Mouse (Mus musculus): ENCODE results near the gene Dkk2. TPM values are rescaled to one million over a fixed set of nuclear protein-coding genes. Genes with fewer than 3 reads are reported as not detected.
A peak's percentile ranks its signal among the peaks of the same experiment; 100 is the strongest.

Gene Dkk2
- polyA plus RNA-seq, 1 experiment = 1.1 TPM

GRCm38 (mm10) chr3:132141031-132141430 is 55.9 kb downstream of the Dkk2 start:
- Histone ChIP-seq H3K4me1 (ENCODE audit: control insufficient read depth, insufficient read depth, low read length) (no peaks in the 10 kb centered on the region), H3K4me3 (replicated peaks; ENCODE audit: extremely low read depth, low read depth, low read length) (no peak overlapping the region)
- 53% methylated on average over 4 of the region's 4 CpGs for WGBS
- no peak for DNase-seq
- TF ChIP-seq POLR2A (IDR thresholded peaks at IDR 0.05; ENCODE audit: borderline replicate concordance, extremely low read depth, low read depth, low read length) (no peak), CTCF (IDR thresholded peaks at IDR 0.05; ENCODE audit: insufficient read depth, low read length) (no peak)

- Histone ChIP-seq H3K4me3 (replicated peaks; ENCODE audit: extremely low read depth, low read depth, low read length) (no peak overlapping the region), H3K4me1 (ENCODE audit: control insufficient read depth, insufficient read depth, low read length) (no peaks in the 10 kb centered on the region)
- DNase-seq = no peak
- WGBS = 58% methylated on average over 6 of the region's 6 CpGs
- TF ChIP-seq CTCF (IDR thresholded peaks at IDR 0.05; ENCODE audit: insufficient read depth, low read length) (no peak), POLR2A (IDR thresholded peaks at IDR 0.05; ENCODE audit: borderline replicate concordance, extremely low read depth, low read depth, low read length) (no peak)
Measured at GRCm38 (mm10) chr3:132149446-132150025, 64.4 kb downstream of the Dkk2 start.

GRCm38 (mm10) chr3:132158817-132159216 is 73.7 kb downstream of the Dkk2 start:
- 79% methylated on average over 2 of the region's 2 CpGs for WGBS

GRCm38 (mm10) chr3:132168911-132169310 is 83.8 kb downstream of the Dkk2 start:
- Histone ChIP-seq H3K4me3 (replicated peaks; ENCODE audit: extremely low read depth, low read depth, low read length) (no peak overlapping the region), H3K4me1 (ENCODE audit: control insufficient read depth, insufficient read depth, low read length) (no peaks in the 10 kb centered on the region)
- DNase-seq = no peak
- TF ChIP-seq CTCF (IDR thresholded peaks at IDR 0.05; ENCODE audit: insufficient read depth, low read length) (no peak), POLR2A (IDR thresholded peaks at IDR 0.05; ENCODE audit: borderline replicate concordance, extremely low read depth, low read depth, low read length) (no peak)
- WGBS = 73% methylated on average over 3 of the region's 3 CpGs

More at GRCm38 (mm10) chr3:132158817-132159216, 73.7 kb downstream of the Dkk2 start:
- no peaks in the 10 kb centered on the region for H3K4me1 ChIP-seq (ENCODE audit: control insufficient read depth, insufficient read depth, low read length)
- DNase-seq = no peak
- TF ChIP-seq POLR2A (IDR thresholded peaks at IDR 0.05; ENCODE audit: borderline replicate concordance, extremely low read depth, low read depth, low read length) = no peak
- TF ChIP-seq CTCF (IDR thresholded peaks at IDR 0.05; ENCODE audit: insufficient read depth, low read length) = no peak
- no peak overlapping the region for H3K4me3 ChIP-seq (replicated peaks; ENCODE audit: extremely low read depth, low read depth, low read length)

GRCm38 (mm10) chr3:132186888-132187552 is 101.9 kb downstream of the Dkk2 start:
- 82% methylated on average over 12 of the region's 12 CpGs for WGBS
- TF ChIP-seq CTCF (IDR thresholded peaks at IDR 0.05; ENCODE audit: insufficient read depth, low read length) (no peak), POLR2A (IDR thresholded peaks at IDR 0.05; ENCODE audit: borderline replicate concordance, extremely low read depth, low read depth, low read length) (no peak)
- no peak for DNase-seq

GRCm38 (mm10) chr3:132201950-132202349 is 116.9 kb downstream of the Dkk2 start:
- TF ChIP-seq POLR2A (IDR thresholded peaks at IDR 0.05; ENCODE audit: borderline replicate concordance, extremely low read depth, low read depth, low read length) (no peak), CTCF (IDR thresholded peaks at IDR 0.05; ENCODE audit: insufficient read depth, low read length) (no peak)
- WGBS = 50% methylated on average over 4 of the region's 4 CpGs
- Histone ChIP-seq H3K4me3 (replicated peaks; ENCODE audit: extremely low read depth, low read depth, low read length) (no peak overlapping the region), H3K4me1 (ENCODE audit: control insufficient read depth, insufficient read depth, low read length) (no peaks in the 10 kb centered on the region)
- no peak for DNase-seq

More at GRCm38 (mm10) chr3:132186888-132187552, 101.9 kb downstream of the Dkk2 start:
- no peak overlapping the region for H3K4me3 ChIP-seq (replicated peaks; ENCODE audit: extremely low read depth, low read depth, low read length)
- no peaks in the 10 kb centered on the region for H3K4me1 ChIP-seq (ENCODE audit: control insufficient read depth, insufficient read depth, low read length)

- Histone ChIP-seq H3K4me1 (ENCODE audit: control insufficient read depth, insufficient read depth, low read length) (no peaks in the 10 kb centered on the region), H3K4me3 (replicated peaks; ENCODE audit: extremely low read depth, low read depth, low read length) (no peak overlapping the region)
- WGBS = 88% methylated on average over 5 of the region's 5 CpGs
- TF ChIP-seq CTCF (IDR thresholded peaks at IDR 0.05; ENCODE audit: insufficient read depth, low read length) (no peak), POLR2A (IDR thresholded peaks at IDR 0.05; ENCODE audit: borderline replicate concordance, extremely low read depth, low read depth, low read length) (no peak)
- DNase-seq = no peak
Measured at GRCm38 (mm10) chr3:132202665-132203064, 117.6 kb downstream of the Dkk2 start.

GRCm38 (mm10) chr3:132207469-132207868 is 122.4 kb downstream of the Dkk2 start:
- TF ChIP-seq CTCF (IDR thresholded peaks at IDR 0.05; ENCODE audit: insufficient read depth, low read length) (peak; percentile 63), POLR2A (IDR thresholded peaks at IDR 0.05; ENCODE audit: borderline replicate concordance, extremely low read depth, low read depth, low read length) (no peak)

GRCm38 (mm10) chr3:132211260-132211659 is 126.2 kb downstream of the Dkk2 start:
- no peaks in the 10 kb centered on the region for H3K4me1 ChIP-seq (ENCODE audit: control insufficient read depth, insufficient read depth, low read length)
- no peak for DNase-seq
- TF ChIP-seq POLR2A (IDR thresholded peaks at IDR 0.05; ENCODE audit: borderline replicate concordance, extremely low read depth, low read depth, low read length) (no peak), CTCF (IDR thresholded peaks at IDR 0.05; ENCODE audit: insufficient read depth, low read length) (no peak)
- no peak overlapping the region for H3K4me3 ChIP-seq (replicated peaks; ENCODE audit: extremely low read depth, low read depth, low read length)
- 43% methylated on average over 5 of the region's 5 CpGs for WGBS

More at GRCm38 (mm10) chr3:132207469-132207868, 122.4 kb downstream of the Dkk2 start:
- DNase-seq = peak; percentile 11
- 26% methylated on average over 11 of the region's 11 CpGs for WGBS
- Histone ChIP-seq H3K4me1 (ENCODE audit: control insufficient read depth, insufficient read depth, low read length) (no peaks in the 10 kb centered on the region), H3K4me3 (replicated peaks; ENCODE audit: extremely low read depth, low read depth, low read length) (no peak overlapping the region)
